Mouse (Mus musculus) G1E-ER4 (cell line): ENCODE measurements around the gene Pde4a. TPM values are rescaled to one million over a fixed set of nuclear protein-coding genes. Genes with fewer than 3 reads are reported as not detected.

ENCODE experiments used
- GATA1 ChIP-seq: IDR thresholded peaks from one replicate; pipeline ENCODE4 v1.8.0; 2012; ENCODE audit warnings: low read length, inconsistent platforms
- polyA plus RNA-seq: library from polyadenylated mRNA; stranded (reverse); fragments of >175 nt; gene quantifications from 2 replicates; pipeline ENCODE4 v1.2.3, GENCODE M21; 2012

Gene Pde4a
- polyA plus RNA-seq, 1 experiment = 3.6 TPM

- TF ChIP-seq GATA1 = no peak
Observed at GRCm38 (mm10) chr9:21194787-21195493, 29.4 kb downstream of the Pde4a start.

GRCm38 (mm10) chr9:21196521-21197433, 31.3 kb downstream of the Pde4a start:
- no peak for TF ChIP-seq GATA1

GRCm38 (mm10) chr9:21197981-21198380, 32.5 kb downstream of the Pde4a start:
- no peak for TF ChIP-seq GATA1

- no peak for TF ChIP-seq GATA1
Observed at GRCm38 (mm10) chr9:21198960-21199359, 33.4 kb downstream of the Pde4a start.

- no peak for TF ChIP-seq GATA1
Observed at GRCm38 (mm10) chr9:21204156-21204527, 38.6 kb downstream of the Pde4a start.

- no peak for TF ChIP-seq GATA1
Observed at GRCm38 (mm10) chr9:21204528-21205272, 39.2 kb downstream of the Pde4a start.

DNA sequence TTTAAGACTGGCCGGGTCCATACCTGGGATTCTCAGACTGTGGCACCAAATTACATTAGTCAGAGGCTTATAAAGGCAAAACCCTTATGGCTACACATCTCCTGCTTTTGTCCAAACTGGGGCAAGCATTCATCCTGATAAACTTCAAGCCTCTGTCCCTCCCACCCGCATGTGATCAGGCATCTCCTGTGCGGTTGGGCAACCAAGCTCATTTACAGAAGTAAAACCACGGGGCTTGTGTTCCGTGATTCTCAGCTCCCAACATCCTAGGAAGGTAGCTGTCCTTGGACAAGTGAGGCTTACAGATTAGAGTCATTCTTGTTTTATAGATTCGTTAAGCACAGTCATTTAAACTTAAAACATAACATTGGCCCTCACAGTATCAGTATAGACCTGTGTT, 41.3 kb downstream of the Pde4a start:
- TF ChIP-seq GATA1 = no peak

DNA sequence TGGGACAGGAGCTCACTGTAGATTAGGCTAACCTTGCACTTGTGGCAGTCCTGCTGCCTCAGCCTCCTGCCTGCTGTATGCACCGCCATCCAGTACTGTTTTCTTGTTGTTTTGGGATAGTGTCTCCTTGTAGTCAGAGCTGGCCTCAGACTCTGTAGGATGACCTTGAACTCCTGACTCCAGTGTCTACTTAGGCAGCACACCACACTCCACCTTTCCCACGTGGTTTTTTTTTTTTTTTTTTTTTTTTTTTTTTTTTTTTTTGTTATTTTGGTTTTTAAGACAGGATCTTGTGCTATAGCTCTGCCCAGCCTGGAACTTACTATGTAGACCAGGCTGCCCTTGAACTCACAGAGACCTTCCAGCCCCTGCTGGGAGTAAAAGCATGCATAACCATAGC, 43.1 kb downstream of the Pde4a start:
- no peak for TF ChIP-seq GATA1

GRCm38 (mm10) chr9:21210821-21211220, 45.3 kb downstream of the Pde4a start:
- TF ChIP-seq GATA1 = no peak

DNA sequence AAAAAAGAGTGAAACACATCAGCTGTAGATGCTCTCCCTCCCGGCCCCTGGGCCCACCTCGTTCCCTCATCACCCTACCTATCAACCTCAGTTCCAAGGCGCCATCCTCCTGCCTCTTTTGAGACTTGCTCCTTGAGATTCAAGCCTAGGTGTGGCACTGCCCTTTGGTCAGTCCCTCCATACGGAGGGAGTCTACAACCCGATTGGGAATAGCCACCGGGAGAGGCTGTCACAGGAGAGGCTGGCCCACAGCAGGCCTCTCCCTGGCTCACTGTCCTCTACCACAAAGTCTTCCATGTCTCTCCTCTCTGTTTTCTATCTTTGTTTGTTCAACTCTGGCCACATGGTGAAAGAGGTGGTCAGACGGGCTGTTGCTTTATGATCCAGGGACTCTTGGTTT, 46.1 kb downstream of the Pde4a start:
- no peak for TF ChIP-seq GATA1

GRCm38 (mm10) chr9:21213617-21214190, 48.2 kb downstream of the Pde4a start:
- TF ChIP-seq GATA1 = no peak

- TF ChIP-seq GATA1 = no peak
Observed at GRCm38 (mm10) chr9:21216050-21216841, 50.7 kb downstream of the Pde4a start.

DNA sequence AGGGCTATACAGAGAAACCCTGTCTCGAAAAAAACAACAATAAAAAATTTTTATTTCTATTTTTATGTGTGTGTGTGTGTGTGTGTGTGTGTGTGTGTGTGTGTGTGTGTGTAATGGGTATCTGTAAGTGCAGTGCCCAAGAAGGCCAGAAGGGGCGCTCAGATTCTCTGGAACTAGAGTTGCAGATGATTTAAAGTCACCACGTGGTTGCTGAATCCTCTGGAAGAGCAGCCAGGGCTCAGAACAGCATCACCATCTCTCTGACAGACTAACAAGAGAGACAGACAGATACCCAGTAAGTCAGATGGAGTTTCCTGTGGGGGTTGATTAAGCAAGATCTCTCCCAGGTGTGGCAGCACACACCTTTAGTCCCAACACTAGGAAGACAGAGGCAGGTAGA, 54.3 kb downstream of the Pde4a start:
- no peak for TF ChIP-seq GATA1

- TF ChIP-seq GATA1 = peak; percentile 49
Observed at GRCm38 (mm10) chr9:21220490-21221382, 55.2 kb downstream of the Pde4a start.
